Mouse (Mus musculus) neural tube, embryonic 10.5 days (tissue): ENCODE measurements around the gene Pitpnb.

Experiments
- DNase-seq: peaks from one replicate; pipeline ENCODE4 v3.0.0-alpha.2; 2017; ENCODE audit warnings: low spot score; ENCODE audit errors: extremely low spot score

Pitpnb gene

GRCm38 (mm10) chr5:111344721-111345400 lies 14.3 kb downstream of the Pitpnb start:
- no peak for DNase-seq

- DNase-seq, result no peak
These were observed 26.5 kb downstream of the Pitpnb start for GRCm38 (mm10) chr5:111356811-111357617.

- no peak for DNase-seq
These were observed 30.0 kb downstream of the Pitpnb start for GRCm38 (mm10) chr5:111360546-111360945.

- DNase-seq, result no peak
These were observed 30.5 kb downstream of the Pitpnb start for GRCm38 (mm10) chr5:111361058-111361457.

GRCm38 (mm10) chr5:111361846-111362245 lies 31.3 kb downstream of the Pitpnb start:
- no peak for DNase-seq

- no peak for DNase-seq
These were observed 33.0 kb downstream of the Pitpnb start for GRCm38 (mm10) chr5:111363446-111364062.

- no peak for DNase-seq
These were observed 34.0 kb downstream of the Pitpnb start for GRCm38 (mm10) chr5:111364533-111364932.

- DNase-seq, result no peak
These were observed 35.6 kb downstream of the Pitpnb start for GRCm38 (mm10) chr5:111366140-111366539.

- DNase-seq, result no peak
These were observed 37.5 kb downstream of the Pitpnb start for GRCm38 (mm10) chr5:111367937-111368517.

- DNase-seq, result no peak
These were observed 38.0 kb downstream of the Pitpnb start for GRCm38 (mm10) chr5:111368576-111368975.

GRCm38 (mm10) chr5:111375616-111376015 lies 45.1 kb downstream of the Pitpnb start:
- no peak for DNase-seq

- no peak for DNase-seq
These were observed 45.9 kb downstream of the Pitpnb start for GRCm38 (mm10) chr5:111376276-111377020.

- DNase-seq, result no peak
These were observed 47.8 kb downstream of the Pitpnb start for GRCm38 (mm10) chr5:111378126-111378993.

GRCm38 (mm10) chr5:111383335-111383734 lies 52.8 kb downstream of the Pitpnb start:
- no peak for DNase-seq

GRCm38 (mm10) chr5:111390911-111391310 lies 60.3 kb downstream of the Pitpnb start:
- DNase-seq, result no peak

GRCm38 (mm10) chr5:111391485-111391884 lies 60.9 kb downstream of the Pitpnb start:
- no peak for DNase-seq

GRCm38 (mm10) chr5:111393346-111394197 lies 63.0 kb downstream of the Pitpnb start:
- peak; percentile 76 for DNase-seq

GRCm38 (mm10) chr5:111394198-111395053 lies 63.9 kb downstream of the Pitpnb start:
- DNase-seq, result no peak
